Mouse (Mus musculus): Measurements from ENCODE around the gene Pm20d1. TPM values are rescaled to one million over a fixed set of nuclear protein-coding genes. Genes with fewer than 3 reads are reported as not detected.

The Pm20d1 gene
- total and polyA plus RNA-seq, 2 experiments from 2014 or later = 3.5 to 6.4 TPM

- Histone ChIP-seq H3K9ac (replicated peaks; ENCODE audit: low read depth, low read length) (no peak overlapping the region), H3K36me3 (replicated peaks; ENCODE audit: control insufficient read depth, insufficient read depth, low read length) (peaks cover 33% of the 10 kb centered on the region), H3K27ac (ENCODE audit: low read depth) (no peak overlapping the region), H3K9me3 (replicated peaks; ENCODE audit: control insufficient read depth, low read length) (no peaks in the 10 kb centered on the region), H3K4me2 (ENCODE audit: low read depth, low read length) (no peak overlapping the region), H3K4me1 (ENCODE audit: control insufficient read depth, insufficient read depth) (peaks cover 23% of the 10 kb centered on the region), H3K4me3 (ENCODE audit: low read depth, low read length) (no peak overlapping the region), H3K27me3 (ENCODE audit: control insufficient read depth, insufficient read depth, low read length) (no peaks in the 10 kb centered on the region)
- WGBS = 76% methylated on average over 8 of the region's 8 CpGs
- ATAC-seq (ENCODE audit: insufficient read depth, low read depth) (no peak), DNase-seq (ENCODE audit: low spot score) (no peak)
- TF ChIP-seq EP300 (IDR thresholded peaks at IDR 0.05; ENCODE audit: low read depth) (no peak), CTCF (IDR thresholded peaks at IDR 0.05; ENCODE audit: low read depth) (no peak)
Measured at GRCm38 (mm10) chr1:131830971-131831641, 33.9 kb downstream of the Pm20d1 start.

GRCm38 (mm10) chr1:131837035-131837434, 39.9 kb downstream of the Pm20d1 start:
- H3K4me3 ChIP-seq (ENCODE audit: low read depth, low read length) = no peak overlapping the region
- no peak for TF ChIP-seq CTCF (IDR thresholded peaks at IDR 0.05; ENCODE audit: low read depth)
- TF ChIP-seq EP300 (IDR thresholded peaks at IDR 0.05; ENCODE audit: low read depth) = no peak
- peaks cover 52% of the 10 kb centered on the region for H3K36me3 ChIP-seq (replicated peaks; ENCODE audit: control insufficient read depth, insufficient read depth, low read length)
- H3K4me2 ChIP-seq (ENCODE audit: low read depth, low read length) = no peak overlapping the region
- H3K27ac ChIP-seq (ENCODE audit: low read depth) = no peak overlapping the region
- WGBS = 87% methylated on average over 3 of the region's 3 CpGs
- H3K27me3 ChIP-seq (ENCODE audit: control insufficient read depth, insufficient read depth, low read length) = no peaks in the 10 kb centered on the region
- DNase-seq (ENCODE audit: low spot score) = no peak
- no peaks in the 10 kb centered on the region for H3K9me3 ChIP-seq (replicated peaks; ENCODE audit: control insufficient read depth, low read length)
- no peak for ATAC-seq (ENCODE audit: insufficient read depth, low read depth)
- H3K4me1 ChIP-seq (ENCODE audit: control insufficient read depth, insufficient read depth) = peaks cover 11% of the 10 kb centered on the region
- no peak overlapping the region for H3K9ac ChIP-seq (replicated peaks; ENCODE audit: low read depth, low read length)

GRCm38 (mm10) chr1:131838542-131838941, 41.4 kb downstream of the Pm20d1 start:
- TF ChIP-seq EP300 (IDR thresholded peaks at IDR 0.05; ENCODE audit: low read depth) = no peak
- no peak for TF ChIP-seq CTCF (IDR thresholded peaks at IDR 0.05; ENCODE audit: low read depth)
- WGBS = 73% methylated on average over 5 of the region's 5 CpGs
- H3K36me3 ChIP-seq (replicated peaks; ENCODE audit: control insufficient read depth, insufficient read depth, low read length) = peaks cover 55% of the 10 kb centered on the region

GRCm38 (mm10) chr1:131839279-131839678, 42.1 kb downstream of the Pm20d1 start:
- Histone ChIP-seq H3K36me3 (replicated peaks; ENCODE audit: control insufficient read depth, insufficient read depth, low read length) (peaks cover 61% of the 10 kb centered on the region), H3K27ac (ENCODE audit: low read depth) (no peak overlapping the region), H3K9ac (replicated peaks; ENCODE audit: low read depth, low read length) (no peak overlapping the region), H3K4me3 (ENCODE audit: low read depth, low read length) (no peak overlapping the region), H3K4me2 (ENCODE audit: low read depth, low read length) (no peak overlapping the region), H3K4me1 (ENCODE audit: control insufficient read depth, insufficient read depth) (peaks cover 10% of the 10 kb centered on the region), H3K9me3 (replicated peaks; ENCODE audit: control insufficient read depth, low read length) (no peaks in the 10 kb centered on the region), H3K27me3 (ENCODE audit: control insufficient read depth, insufficient read depth, low read length) (no peaks in the 10 kb centered on the region)
- no peak for ATAC-seq (ENCODE audit: insufficient read depth, low read depth)
- DNase-seq (ENCODE audit: low spot score) = no peak
- 57% methylated on average over 2 of the region's 2 CpGs for WGBS
- TF ChIP-seq CTCF (IDR thresholded peaks at IDR 0.05; ENCODE audit: low read depth) (no peak), EP300 (IDR thresholded peaks at IDR 0.05; ENCODE audit: low read depth) (no peak)

More at GRCm38 (mm10) chr1:131838542-131838941, 41.4 kb downstream of the Pm20d1 start:
- no peak for DNase-seq (ENCODE audit: low spot score)
- Histone ChIP-seq H3K27me3 (ENCODE audit: control insufficient read depth, insufficient read depth, low read length) (no peaks in the 10 kb centered on the region), H3K4me2 (ENCODE audit: low read depth, low read length) (no peak overlapping the region), H3K4me3 (ENCODE audit: low read depth, low read length) (no peak overlapping the region), H3K9me3 (replicated peaks; ENCODE audit: control insufficient read depth, low read length) (no peaks in the 10 kb centered on the region), H3K4me1 (ENCODE audit: control insufficient read depth, insufficient read depth) (peaks cover 10% of the 10 kb centered on the region), H3K27ac (ENCODE audit: low read depth) (no peak overlapping the region), H3K9ac (replicated peaks; ENCODE audit: low read depth, low read length) (no peak overlapping the region)
- no peak for ATAC-seq (ENCODE audit: insufficient read depth, low read depth)

- Histone ChIP-seq H3K4me1 (ENCODE audit: control insufficient read depth, insufficient read depth) (peaks cover 10% of the 10 kb centered on the region), H3K36me3 (replicated peaks; ENCODE audit: control insufficient read depth, insufficient read depth, low read length) (peaks cover 80% of the 10 kb centered on the region), H3K9ac (replicated peaks; ENCODE audit: low read depth, low read length) (no peak overlapping the region), H3K4me3 (ENCODE audit: low read depth, low read length) (no peak overlapping the region), H3K4me2 (ENCODE audit: low read depth, low read length) (no peak overlapping the region), H3K27ac (ENCODE audit: low read depth) (peak overlapping the region; percentile 62), H3K9me3 (replicated peaks; ENCODE audit: control insufficient read depth, low read length) (no peaks in the 10 kb centered on the region), H3K27me3 (ENCODE audit: control insufficient read depth, insufficient read depth, low read length) (no peaks in the 10 kb centered on the region)
- no peak for TF ChIP-seq CTCF (IDR thresholded peaks at IDR 0.05; ENCODE audit: low read depth)
- no peak for TF ChIP-seq EP300 (IDR thresholded peaks at IDR 0.05; ENCODE audit: low read depth)
- ATAC-seq (ENCODE audit: insufficient read depth, low read depth) = peak; percentile 27
- DNase-seq (ENCODE audit: low spot score) = no peak
- WGBS = 50% methylated on average over 4 of the region's 4 CpGs
Measured at GRCm38 (mm10) chr1:131842221-131842620, 45.0 kb downstream of the Pm20d1 start.

- Histone ChIP-seq H3K27ac (ENCODE audit: low read depth) (no peak overlapping the region), H3K9me3 (replicated peaks; ENCODE audit: control insufficient read depth, low read length) (no peaks in the 10 kb centered on the region), H3K4me2 (ENCODE audit: low read depth, low read length) (no peak overlapping the region), H3K27me3 (ENCODE audit: control insufficient read depth, insufficient read depth, low read length) (no peaks in the 10 kb centered on the region), H3K4me1 (ENCODE audit: control insufficient read depth, insufficient read depth) (peaks cover 10% of the 10 kb centered on the region), H3K9ac (replicated peaks; ENCODE audit: low read depth, low read length) (no peak overlapping the region), H3K4me3 (ENCODE audit: low read depth, low read length) (no peak overlapping the region), H3K36me3 (replicated peaks; ENCODE audit: control insufficient read depth, insufficient read depth, low read length) (peaks cover 80% of the 10 kb centered on the region)
- ATAC-seq (ENCODE audit: insufficient read depth, low read depth) = no peak
- DNase-seq (ENCODE audit: low spot score) = no peak
- WGBS = 89% methylated on average over 10 of the region's 10 CpGs
- no peak for TF ChIP-seq EP300 (IDR thresholded peaks at IDR 0.05; ENCODE audit: low read depth)
- no peak for TF ChIP-seq CTCF (IDR thresholded peaks at IDR 0.05; ENCODE audit: low read depth)
Measured at GRCm38 (mm10) chr1:131843758-131844157, 46.6 kb downstream of the Pm20d1 start.

Data from heart, postnatal 0 days (tissue).